Mouse (Mus musculus) gastrocnemius, postnatal 14 days (tissue): ENCODE measurements around the gene Shld2. TPM values are rescaled to one million over a fixed set of nuclear protein-coding genes. Genes with fewer than 3 reads are reported as not detected.

Experiments used
- DNase-seq: peaks from one replicate; pipeline ENCODE4 v3.0.0; 2021; ENCODE audit warnings: mixed read lengths
- intact Hi-C: fragments of 180-260 bp; cut with DNase I; formaldehyde crosslinking; loops from one replicate; pipeline ENCODE4 v1.15.1; 2025; ENCODE audit warnings: low total_unique reads
- total RNA-seq, 2 experiments: library from RNA; stranded (reverse); gene quantifications; 2 replicates each; pipeline ENCODE4 v1.2.3; 2021

Gene Shld2
- total RNA-seq, 2 experiments from 2014 or later = 6.8 to 7.0 TPM

DNA sequence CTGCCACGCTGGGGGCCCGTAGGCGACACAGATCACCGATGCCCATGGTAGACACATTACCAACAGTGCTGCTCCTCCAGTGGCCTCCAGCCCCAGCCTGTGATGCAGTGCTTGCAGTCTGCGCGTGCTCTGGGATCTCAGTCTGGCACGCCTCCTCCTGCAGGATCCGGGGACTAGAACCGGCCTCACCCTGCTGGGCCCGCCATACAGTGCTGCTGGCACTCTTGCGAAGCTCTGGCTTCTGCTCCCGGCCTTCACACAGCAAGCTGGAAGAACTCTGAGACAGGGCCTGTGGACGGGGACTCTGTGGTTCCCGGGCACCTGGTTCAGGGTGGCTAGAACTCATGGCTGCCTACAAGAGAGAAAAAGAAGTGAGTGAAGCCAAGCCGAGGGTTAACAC lies 114.8 kb downstream of the Shld2 start:
- DNase-seq = no peak
- intact Hi-C loops = no loop called here

DNA sequence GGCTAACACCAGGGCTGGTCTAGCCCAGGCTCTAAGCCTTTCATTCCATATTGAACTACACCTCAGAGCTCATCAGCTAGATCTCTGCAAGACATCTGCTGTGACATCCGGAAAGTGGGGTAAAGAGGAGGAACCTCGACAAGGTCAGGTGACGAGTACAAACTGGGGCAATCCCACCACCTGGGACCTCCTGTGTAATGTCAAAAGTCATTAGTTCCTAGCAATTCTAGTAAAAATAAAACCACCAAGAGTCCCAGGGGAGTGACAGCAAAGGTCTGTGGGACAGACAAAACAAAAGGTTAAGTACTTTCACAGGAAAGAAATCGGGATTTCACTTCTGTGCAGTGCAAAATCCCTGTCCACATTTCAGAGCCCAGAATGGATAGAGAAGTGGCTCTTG lies 116.4 kb downstream of the Shld2 start:
- no peak for DNase-seq
- intact Hi-C loops = no loop called here

DNA sequence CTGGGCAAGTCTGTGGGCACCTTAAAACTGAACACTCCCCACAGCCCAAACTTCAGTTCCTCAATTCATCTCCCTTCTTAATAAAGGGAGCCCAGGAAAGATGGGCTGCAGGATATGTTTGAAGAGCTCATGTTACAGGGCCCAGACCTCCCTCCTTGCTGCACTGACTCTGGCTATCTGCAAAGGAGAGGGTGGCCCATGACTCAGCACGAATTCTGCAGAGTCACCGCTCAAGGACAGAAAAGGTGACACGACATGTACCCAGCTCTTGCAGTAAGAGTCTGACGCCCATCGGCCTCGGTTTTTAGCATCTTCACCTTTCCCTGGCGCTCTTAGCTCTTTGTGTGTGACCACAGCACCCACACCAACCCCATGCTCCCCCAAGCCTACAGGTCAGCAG lies 119.9 kb downstream of the Shld2 start:
- no peak for DNase-seq
- intact Hi-C loops = no loop called here

DNA sequence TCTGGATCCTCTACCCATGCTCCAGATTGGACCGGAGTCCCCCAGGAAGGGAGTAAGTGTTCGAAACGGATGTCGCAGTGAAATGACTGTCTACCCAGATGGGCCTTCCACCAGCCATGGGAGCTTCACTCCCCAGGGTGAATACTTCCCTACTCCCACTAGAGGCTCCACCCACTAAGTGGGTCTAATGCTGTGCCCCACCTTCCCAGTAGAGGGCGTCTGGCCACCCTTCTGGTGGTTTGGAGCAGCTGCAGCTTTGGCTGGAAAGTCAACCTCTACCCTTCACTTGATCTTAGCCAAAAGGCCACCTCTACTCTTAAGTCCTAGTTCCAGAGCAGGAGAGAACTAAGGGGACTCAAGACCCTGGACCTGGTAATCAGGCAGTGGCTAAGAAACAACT lies 121.7 kb downstream of the Shld2 start:
- DNase-seq = peak; percentile 45
- intact Hi-C loops = no loop called here

Other genes starting within 250 kb of the Shld2 start
- under 1 TPM; 0.72 to 0.89 TPM for gene Anxa8, start 224.5 kb downstream of the Shld2 start, total RNA-seq
- gene A630023A22Rik, start 207.7 kb downstream of the Shld2 start, total RNA-seq = not detected
- gene Npy4r, start 158.0 kb downstream of the Shld2 start, total RNA-seq = under 1 TPM; 0.09 to 0.23 TPM
- under 1 TPM; 0.16 to 0.86 TPM for gene Gprin2, start 108.8 kb downstream of the Shld2 start, total RNA-seq
- gene Syt15, start 90.9 kb downstream of the Shld2 start, total RNA-seq = under 1 TPM; 0.78 to 0.82 TPM
- 100 to 1,000 TPM; 110 to 129 TPM for gene Glud1, start 234 bp upstream of the Shld2 start, total RNA-seq
- gene Fam25c, start 44.9 kb upstream of the Shld2 start, total RNA-seq = under 1 TPM in 1 of 2 experiments, not detected in 1; 0.66 TPM
- 1 to 10 TPM; 3.0 to 9.9 TPM for gene Sncg, start 64.3 kb upstream of the Shld2 start, total RNA-seq
- 10 to 100 TPM; 16.6 to 20.1 TPM for gene Mmrn2, start 65.0 kb upstream of the Shld2 start, total RNA-seq
- gene Bmpr1a, start 192.8 kb upstream of the Shld2 start, total RNA-seq = 10 to 100 TPM; 65.3 to 69.9 TPM
- gene 9230112D13Rik, start 212.3 kb upstream of the Shld2 start, total RNA-seq = not detected